Mouse (Mus musculus): ENCODE results near the gene Abr.

Abr gene

DNA sequence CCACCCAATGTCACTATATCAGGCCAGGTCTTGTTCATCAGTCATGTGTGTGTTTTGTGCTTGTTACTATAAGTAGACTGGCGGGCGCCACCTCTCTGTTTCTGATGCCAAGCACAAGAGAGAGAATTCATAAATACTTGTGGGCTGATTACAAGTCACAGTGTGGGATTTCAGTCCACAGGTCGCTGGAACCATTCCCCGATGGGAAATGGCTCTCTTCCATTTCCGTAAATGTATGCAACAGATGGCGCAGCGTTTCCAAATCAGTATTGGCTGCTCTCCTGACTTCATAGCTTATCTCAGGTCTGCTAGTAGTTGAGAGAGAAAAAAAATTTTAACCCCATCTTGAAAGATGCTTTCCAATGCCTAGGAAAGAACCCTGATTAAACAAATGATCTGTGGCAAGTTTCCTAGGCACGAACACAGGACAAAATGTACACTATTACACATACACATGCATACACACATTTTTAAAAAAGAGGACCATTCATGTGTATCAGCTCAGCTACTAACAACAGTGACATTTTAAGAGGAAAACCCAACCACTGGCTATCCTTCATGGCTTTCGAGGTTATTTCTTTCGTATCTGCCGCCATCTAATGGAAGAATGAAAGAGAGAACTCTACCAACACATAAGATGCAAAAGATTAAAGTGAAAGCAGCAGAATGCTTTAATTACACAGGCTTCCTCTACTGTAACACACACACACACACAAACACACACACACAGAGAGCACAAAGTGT lies 222.4 kb downstream of the Abr start:
- DNase-seq = peak; percentile 39

- peak; percentile 93 for DNase-seq
Measured at GRCm38 (mm10) chr11:76398798-76399586, 223.1 kb downstream of the Abr start, which contains the start of gene Nxn. TSS of gene Nxn (minus strand) at chr11:76399140.

GRCm38 (mm10) chr11:76398312-76398797 lies 223.8 kb downstream of the Abr start:
- peak; percentile 15 for DNase-seq

DNA sequence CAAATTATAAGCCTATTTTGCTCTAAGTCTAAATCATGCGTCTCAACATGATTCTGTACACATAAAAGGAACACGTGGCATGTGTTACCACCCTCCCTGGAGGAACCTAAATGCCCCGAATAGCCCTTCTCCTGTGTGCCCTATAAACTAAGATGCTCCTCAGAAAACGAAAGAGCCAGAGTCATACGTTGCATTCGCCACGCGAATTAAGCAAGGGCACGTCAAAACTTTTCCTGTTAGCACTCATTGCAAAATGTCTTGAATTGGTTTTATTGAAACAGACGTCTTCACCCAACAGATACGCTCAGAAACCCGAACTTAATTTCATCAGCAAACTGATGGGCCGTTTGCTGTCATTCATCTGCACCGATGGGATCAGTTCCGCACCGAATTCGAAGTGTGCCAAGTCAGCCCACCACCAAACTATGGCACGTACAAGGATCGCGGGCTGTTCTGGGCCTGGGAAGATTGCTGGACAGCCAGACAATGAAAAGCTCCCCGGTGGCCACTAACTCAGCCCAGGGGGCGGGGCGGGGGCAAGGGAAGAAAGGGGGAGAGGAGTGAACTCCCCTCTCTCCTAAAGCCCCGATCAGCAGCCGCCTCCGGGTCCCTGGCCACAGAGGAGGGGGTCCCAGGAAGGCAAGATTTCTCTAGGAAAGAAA lies 224.3 kb downstream of the Abr start:
- peak; percentile 31 for DNase-seq

- DNase-seq = no peak
Measured at GRCm38 (mm10) chr11:76392996-76393395, 229.1 kb downstream of the Abr start.

GRCm38 (mm10) chr11:76392532-76392931 lies 229.6 kb downstream of the Abr start:
- no peak for DNase-seq

DNA sequence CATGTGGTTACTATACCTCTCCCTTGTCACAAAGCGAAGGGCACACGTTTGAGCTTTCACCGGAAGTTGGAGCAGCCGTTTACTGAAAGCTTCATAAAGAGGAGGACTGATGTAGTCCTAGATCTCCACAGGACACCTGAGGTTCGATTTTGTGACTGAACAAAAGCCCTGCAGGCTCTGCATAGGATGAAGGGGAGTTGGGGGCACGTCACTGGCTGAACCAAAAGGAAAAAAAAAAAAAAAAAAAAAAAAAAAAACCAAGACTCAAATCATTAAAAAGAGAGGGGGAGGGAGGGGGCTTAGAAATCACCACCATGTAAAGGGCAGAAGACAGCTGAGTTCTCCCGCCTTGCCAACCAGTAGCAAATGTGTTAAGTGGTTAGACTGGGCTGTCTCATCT lies 233.4 kb downstream of the Abr start:
- no peak for DNase-seq

- DNase-seq = no peak
Measured at GRCm38 (mm10) chr11:76387097-76387496, 235.0 kb downstream of the Abr start.

- no peak for DNase-seq
Measured at GRCm38 (mm10) chr11:76385746-76386145, 236.4 kb downstream of the Abr start.

DNA sequence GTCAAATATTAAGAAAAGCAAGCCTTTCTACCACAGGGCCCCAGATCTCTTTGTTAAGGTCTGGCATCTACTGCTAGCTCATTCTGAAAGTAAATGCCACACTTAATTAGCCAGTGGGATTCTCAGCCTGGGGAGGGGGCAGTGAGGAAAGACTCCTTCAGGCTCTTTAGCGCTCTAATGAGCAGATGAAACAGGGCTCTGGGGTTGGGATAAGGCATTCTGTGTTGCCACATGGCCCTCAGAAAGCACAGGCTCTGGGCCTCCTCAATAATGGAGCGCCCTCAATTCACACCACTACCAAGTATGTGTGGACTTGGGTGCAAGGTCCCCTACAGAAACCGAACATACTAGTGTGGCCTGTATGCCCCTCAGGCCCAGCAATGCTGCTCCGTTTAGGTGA lies 237.1 kb downstream of the Abr start:
- no peak for DNase-seq

- no peak for DNase-seq
Measured at GRCm38 (mm10) chr11:76384307-76384706, 237.8 kb downstream of the Abr start.

- no peak for DNase-seq
Measured at GRCm38 (mm10) chr11:76382711-76383324, 239.3 kb downstream of the Abr start.

- no peak for DNase-seq
Measured at GRCm38 (mm10) chr11:76381201-76381885, 240.8 kb downstream of the Abr start.

DNA sequence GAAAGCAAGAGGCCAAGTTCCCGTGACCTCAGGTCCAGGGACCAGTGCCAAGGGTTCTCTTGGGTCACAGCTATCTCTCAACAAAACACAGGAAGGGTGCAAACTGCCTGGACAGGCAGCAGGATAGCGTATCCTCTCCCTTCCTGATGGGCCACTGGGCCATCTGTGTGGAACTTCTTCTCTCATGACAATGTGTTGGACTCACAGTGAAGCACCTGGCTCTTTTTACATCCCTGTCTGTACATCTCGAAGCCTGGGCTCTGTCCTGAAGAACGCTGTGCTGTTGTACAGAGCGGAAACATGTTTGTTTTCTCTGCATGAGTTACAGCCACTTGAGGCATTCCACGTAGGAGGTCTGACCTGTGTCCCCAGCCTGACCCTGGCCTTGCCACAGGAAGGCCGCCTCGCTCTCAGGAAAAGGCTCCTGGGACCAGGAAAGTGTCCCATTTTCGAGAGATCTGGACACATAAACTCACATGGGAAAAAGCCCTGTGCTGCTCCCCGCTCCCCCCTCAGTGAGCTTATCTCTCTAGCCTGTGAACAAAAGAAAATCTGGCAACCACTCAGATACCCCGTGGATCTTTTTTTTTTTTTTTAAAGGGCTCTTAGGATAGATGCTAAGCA lies 242.1 kb downstream of the Abr start:
- no peak for DNase-seq

DNA sequence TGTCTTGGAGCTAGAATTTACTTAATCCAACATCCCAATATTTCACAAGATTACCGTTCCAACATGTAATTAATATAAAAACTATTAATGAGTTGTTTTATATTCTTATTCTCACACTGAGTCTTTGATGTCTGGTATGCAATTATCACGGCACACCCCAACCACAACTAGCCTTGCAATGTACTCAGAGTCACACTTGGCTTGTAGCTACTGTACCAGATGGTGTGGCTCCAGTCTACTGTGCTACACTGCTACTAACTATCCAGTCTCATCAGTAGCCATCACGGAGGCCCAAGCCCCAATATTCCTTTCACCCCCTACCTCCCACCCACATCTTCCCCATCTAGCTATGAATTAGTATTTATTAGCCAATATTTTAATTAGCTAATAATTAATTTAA lies 245.7 kb downstream of the Abr start:
- no peak for DNase-seq

GRCm38 (mm10) chr11:76374491-76375185 lies 247.5 kb downstream of the Abr start:
- peak; percentile 48 for DNase-seq

GRCm38 (mm10) chr11:76372534-76372933 lies 249.6 kb downstream of the Abr start:
- no peak for DNase-seq

DNA sequence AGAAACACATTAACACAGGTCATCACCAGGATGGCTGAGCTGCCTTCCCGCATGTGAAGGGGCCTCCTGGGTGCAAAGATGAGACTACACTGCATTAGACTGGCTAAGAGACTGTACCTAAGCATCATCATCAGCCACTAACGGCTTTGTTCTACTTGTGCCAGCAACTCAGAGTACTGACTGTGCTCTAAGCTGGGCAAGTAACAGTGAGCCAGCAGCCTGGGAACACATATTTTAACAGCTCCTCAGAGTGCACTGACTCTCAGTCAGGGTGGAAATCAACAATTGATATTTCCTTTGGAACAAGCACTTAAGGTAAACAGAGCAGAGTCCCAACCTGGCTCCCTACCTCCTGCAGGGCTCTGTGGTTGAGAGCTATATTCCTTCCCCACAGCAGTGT lies 250.0 kb downstream of the Abr start:
- no peak for DNase-seq

DNA sequence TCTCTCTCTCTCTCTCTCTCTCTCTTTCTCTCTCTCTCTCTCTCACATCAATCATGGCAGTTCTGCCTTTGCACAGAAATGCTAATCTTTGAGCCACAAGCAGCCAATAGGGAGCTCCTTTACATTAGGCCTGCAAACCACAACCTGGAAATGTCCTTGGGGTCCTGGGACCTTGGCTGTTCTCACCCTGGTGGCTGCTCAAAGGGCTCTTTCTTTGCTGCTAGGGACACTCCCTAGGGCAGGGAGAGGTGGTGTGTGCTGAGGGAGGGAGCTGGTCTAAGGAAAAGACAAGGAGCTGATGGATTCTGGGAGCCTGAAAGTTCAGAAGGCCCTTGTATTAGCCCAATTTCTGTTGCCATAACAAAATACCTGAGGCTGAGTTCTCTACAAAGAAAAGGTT lies 251.6 kb downstream of the Abr start:
- DNase-seq = no peak
